Mouse (Mus musculus) MEL (cell line): Measurements from ENCODE around the gene Insrr. TPM values are rescaled to one million over a fixed set of nuclear protein-coding genes. Genes with fewer than 3 reads are reported as not detected.

Experiments used
- DNase-seq: peaks from one replicate; pipeline ENCODE4 v3.0.0; 2011; ENCODE audit warnings: low read depth, low spot score
- H3K27ac ChIP-seq: 2 replicates; pipeline ENCODE4 v1.5.1; 2012; ENCODE audit warnings: low read depth, mild to moderate bottlenecking, control low read depth, low read length, moderate library complexity; ENCODE audit not compliant: control insufficient read depth
- H3K27me3 ChIP-seq, 2 experiments: fragments of 150-350 bp in 1 of 2; sonication (generic) in 1 of 2; 2 replicates each; pipeline ENCODE4 v1.6.1; 2012; ENCODE audit warnings: low read length in 2 of 2, mild to moderate bottlenecking in 2 of 2, improper control_type of control experiment in 1 of 2, moderate library complexity in 1 of 2; ENCODE audit not compliant: insufficient read depth in 2 of 2, control insufficient read depth in 1 of 2
- H3K36me3 ChIP-seq, 2 experiments: 2 replicates each; pipeline ENCODE4 v1.6.1; 2012 to 2014; ENCODE audit warnings: low read length in 2 of 2, improper control_type of control experiment in 1 of 2, inconsistent platforms in 1 of 2, mild to moderate bottlenecking in 1 of 2; ENCODE audit not compliant: insufficient read depth in 2 of 2, control insufficient read depth in 1 of 2
- H3K4me1 ChIP-seq, 2 experiments: fragments of 150-350 bp in 1 of 2; sonication (generic) in 1 of 2; 2 replicates each; pipeline ENCODE4 v1.6.1; 2012; ENCODE audit warnings: low read length in 2 of 2, improper control_type of control experiment in 1 of 2, mild to moderate bottlenecking in 1 of 2; ENCODE audit not compliant: insufficient read depth in 2 of 2, control insufficient read depth in 1 of 2
- H3K4me3 ChIP-seq, 2 experiments: fragments of 150-350 bp in 1 of 2; sonication (generic) in 1 of 2; 2 replicates each; pipeline ENCODE4 v1.5.1; 2012; ENCODE audit warnings: low read depth in 2 of 2, low read length in 2 of 2, mild to moderate bottlenecking in 2 of 2, moderate library complexity in 2 of 2, control low read depth in 1 of 2, improper control_type of control experiment in 1 of 2; ENCODE audit not compliant: control insufficient read depth in 1 of 2, insufficient read depth in 1 of 2
- H3K79me2 ChIP-seq: 2 replicates; pipeline ENCODE4 v1.6.1; 2012; ENCODE audit warnings: mild to moderate bottlenecking, low read length, moderate library complexity; ENCODE audit not compliant: control insufficient read depth, poor library complexity, insufficient read depth
- H3K9ac ChIP-seq: 2 replicates; pipeline ENCODE4 v1.6.1; 2012; ENCODE audit warnings: low read depth, mild to moderate bottlenecking, control low read depth, low read length, moderate library complexity; ENCODE audit not compliant: control insufficient read depth, poor library complexity, severe bottlenecking
- H3K9me3 ChIP-seq: fragments of 150-350 bp; sonication (generic); replicated peaks from 2 replicates; pipeline ENCODE4 v1.6.1; 2012; ENCODE audit warnings: mild to moderate bottlenecking, low read length, improper control_type of control experiment, moderate library complexity; ENCODE audit not compliant: insufficient read depth
- BHLHE40 ChIP-seq: IDR thresholded peaks from 2 replicates; pipeline ENCODE4 v1.6.1; 2012; ENCODE audit warnings: low read depth, mild to moderate bottlenecking, inconsistent platforms, low read length, improper control_type of control experiment, borderline replicate concordance
- CHD1 ChIP-seq: IDR thresholded peaks from 2 replicates; pipeline ENCODE4 v1.6.1; 2012; ENCODE audit warnings: low read depth, mild to moderate bottlenecking, inconsistent platforms, low read length, improper control_type of control experiment
- CTCF ChIP-seq, 3 experiments: IDR thresholded peaks in 2 of 3; conservative IDR thresholded peaks in 1 of 3; 2 replicates each; pipeline ENCODE4 v1.5.1; 2011 to 2012; ENCODE audit warnings: low read length in 3 of 3, low read depth in 2 of 3, mild to moderate bottlenecking in 2 of 3, improper control_type of control experiment in 1 of 3, inconsistent platforms in 1 of 3, mixed read lengths in 1 of 3, moderate library complexity in 1 of 3; ENCODE audit not compliant: control insufficient read depth in 1 of 3, insufficient read depth in 1 of 3, poor library complexity in 1 of 3, severe bottlenecking in 1 of 3
- E2F4 ChIP-seq: IDR thresholded peaks from 2 replicates; pipeline ENCODE4 v1.6.1; 2011; ENCODE audit warnings: low read depth, low read length, improper control_type of control experiment, borderline replicate concordance
- ETS1 ChIP-seq: IDR thresholded peaks from 2 replicates; pipeline ENCODE4 v1.6.1; 2012; ENCODE audit warnings: low read depth, mild to moderate bottlenecking, inconsistent platforms, low read length, improper control_type of control experiment, moderate library complexity
- GATA1 ChIP-seq: IDR thresholded peaks from 2 replicates; pipeline ENCODE4 v1.6.1; 2011; ENCODE audit warnings: low read depth, low read length, improper control_type of control experiment
- JUND ChIP-seq: IDR thresholded peaks from 2 replicates; pipeline ENCODE4 v1.6.1; 2011; ENCODE audit warnings: low read depth, mild to moderate bottlenecking, improper control_type of control experiment, low read length
- KAT2A ChIP-seq: conservative IDR thresholded peaks from 2 replicates; pipeline ENCODE4 v1.6.1; 2012; ENCODE audit warnings: low read depth, low read length, improper control_type of control experiment, inconsistent platforms
- MAFK ChIP-seq: IDR thresholded peaks from 2 replicates; pipeline ENCODE4 v1.6.1; 2011; ENCODE audit warnings: low read depth, mild to moderate bottlenecking, low read length, improper control_type of control experiment, borderline replicate concordance
- MAX ChIP-seq: IDR thresholded peaks from 2 replicates; pipeline ENCODE4 v1.6.1; 2011; ENCODE audit warnings: low read length, improper control_type of control experiment
- MXI1 ChIP-seq: IDR thresholded peaks from 2 replicates; pipeline ENCODE4 v1.6.1; 2011; ENCODE audit warnings: mild to moderate bottlenecking, low read depth, low read length, improper control_type of control experiment
- MYB ChIP-seq: IDR thresholded peaks from 2 replicates; pipeline ENCODE4 v1.6.1; 2011; ENCODE audit warnings: mild to moderate bottlenecking, low read depth, low read length, improper control_type of control experiment
- MYC ChIP-seq: IDR thresholded peaks from 2 replicates; pipeline ENCODE4 v1.6.1; 2011; ENCODE audit warnings: low read depth, mild to moderate bottlenecking, low read length, improper control_type of control experiment, moderate library complexity
- NELFE ChIP-seq: IDR thresholded peaks from 2 replicates; pipeline ENCODE4 v1.6.1; 2011; ENCODE audit warnings: low read depth, low read length, improper control_type of control experiment
- NRF1 ChIP-seq: IDR thresholded peaks from 2 replicates; pipeline ENCODE4 v1.6.1; 2014; ENCODE audit warnings: low read depth, mild to moderate bottlenecking, inconsistent platforms, low read length, improper control_type of control experiment, moderate library complexity; ENCODE audit not compliant: poor library complexity, insufficient read depth, severe bottlenecking
- POLR2A ChIP-seq, 2 experiments: IDR thresholded peaks; 2 replicates each; pipeline ENCODE4 v1.6.1; 2011 to 2012; ENCODE audit warnings: low read length in 2 of 2, mild to moderate bottlenecking in 2 of 2, control low read depth in 1 of 2, improper control_type of control experiment in 1 of 2, low read depth in 1 of 2, moderate library complexity in 1 of 2; ENCODE audit not compliant: control insufficient read depth in 1 of 2, insufficient read depth in 1 of 2, poor library complexity in 1 of 2
- POLR2AphosphoS2 ChIP-seq: IDR thresholded peaks from 2 replicates; pipeline ENCODE4 v1.6.1; 2011; ENCODE audit warnings: low read length, improper control_type of control experiment
- RAD21 ChIP-seq: IDR thresholded peaks from 2 replicates; pipeline ENCODE4 v1.6.1; 2011; ENCODE audit warnings: mild to moderate bottlenecking, low read depth, low read length, improper control_type of control experiment
- RCOR1 ChIP-seq: IDR thresholded peaks from 2 replicates; pipeline ENCODE4 v1.6.1; 2012; ENCODE audit warnings: low read depth, mild to moderate bottlenecking, inconsistent platforms, low read length, improper control_type of control experiment
- UBTF ChIP-seq: IDR thresholded peaks from 2 replicates; pipeline ENCODE4 v1.6.1; 2012; ENCODE audit warnings: low read depth, mild to moderate bottlenecking, inconsistent platforms, low read length, improper control_type of control experiment, moderate library complexity, borderline replicate concordance; ENCODE audit not compliant: insufficient read depth
- USF1 ChIP-seq: IDR thresholded peaks from 2 replicates; pipeline ENCODE4 v1.6.1; 2014; ENCODE audit warnings: low read depth, mild to moderate bottlenecking, inconsistent platforms, low read length, improper control_type of control experiment, moderate library complexity
- ZC3H11A ChIP-seq: IDR thresholded peaks from 2 replicates; pipeline ENCODE4 v1.6.1; 2012; ENCODE audit warnings: low read depth, mild to moderate bottlenecking, inconsistent platforms, low read length, improper control_type of control experiment
- ZKSCAN1 ChIP-seq: IDR thresholded peaks from 2 replicates; pipeline ENCODE4 v1.6.1; 2012; ENCODE audit warnings: low read depth, mild to moderate bottlenecking, inconsistent platforms, low read length, improper control_type of control experiment, moderate library complexity
- ZNF384 ChIP-seq: IDR thresholded peaks from 2 replicates; pipeline ENCODE4 v1.6.1; 2012; ENCODE audit warnings: low read depth, mild to moderate bottlenecking, inconsistent platforms, low read length, improper control_type of control experiment
- polyA plus RNA-seq, 2 experiments: library from polyadenylated mRNA; stranded (reverse) in 1 of 2; unstranded in 1 of 2; fragments of >175 nt in 1 of 2; fragments of >200 nt in 1 of 2; gene quantifications; 2 replicates each; pipeline versions ENCODE4 v1.2.1 to v1.2.4; 2012; ENCODE audit warnings: low replicate concordance in 2 of 2, low read depth in 1 of 2; ENCODE audit not compliant: insufficient read length in 2 of 2, insufficient read depth in 1 of 2, missing spikeins in 1 of 2
- total RNA-seq: library from RNA; depleted of rRNA; stranded (reverse); fragments of 300-350 nt; gene quantifications from 2 replicates; pipeline ENCODE4 v1.2.3, GENCODE M21; 2012

The Insrr gene
- total and polyA plus RNA-seq, 3 experiments: 0.77 to 3.7 TPM; not detected in 1

DNA sequence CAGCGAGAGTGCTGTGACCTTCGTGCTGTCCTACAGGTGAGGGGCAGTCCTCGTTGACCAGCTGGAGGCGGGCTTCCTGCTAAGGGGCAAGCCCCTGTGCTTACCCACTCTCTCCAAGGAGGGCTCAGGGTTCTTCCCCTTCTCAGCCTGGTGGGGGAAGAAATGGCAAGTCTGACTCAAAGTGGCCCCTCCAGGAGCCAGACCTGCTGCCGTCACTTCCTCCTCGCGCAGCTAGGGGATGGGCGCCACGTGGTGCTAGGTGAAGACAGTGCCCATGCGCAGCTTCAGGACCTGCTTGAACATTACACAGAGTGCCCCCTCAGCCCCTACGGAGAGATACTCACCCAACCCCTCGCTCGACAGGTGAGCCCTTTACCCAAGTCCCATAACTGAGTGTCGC lies 52.4 kb downstream of the Insrr start:
- no peak overlapping the region for H3K4me3 ChIP-seq
- no peaks in the 10 kb centered on the region for H3K9me3 ChIP-seq
- peaks cover 2 to 6% of the 10 kb centered on the region in 2 experiments; a peak in 1 of 4 replicates for H3K27me3 ChIP-seq
- no peaks in the 10 kb centered on the region for H3K4me1 ChIP-seq
- H3K36me3 ChIP-seq: no peaks in the 10 kb centered on the region
- no peak for DNase-seq
- H3K79me2 ChIP-seq: no peaks in the 10 kb centered on the region
- no peak overlapping the region for H3K27ac ChIP-seq
- TF ChIP-seq CHD1 (no peak), POLR2AphosphoS2 (no peak), MAX (no peak), POLR2A (IDR thresholded peaks at IDR 0.05; ENCODE audit: control insufficient read depth in 1 of 2, insufficient read depth in 1 of 2, low read depth in 1 of 2, low read length in 2 of 2, poor library complexity in 1 of 2) (no peak), GATA1 (no peak), ETS1 (no peak), MYB (no peak), NELFE (no peak), E2F4 (no peak), KAT2A (no peak), USF1 (no peak), MAFK (no peak), MYC (no peak), MXI1 (no peak)
- TF ChIP-seq, all 39 proteins: peak for 0
- no peak overlapping the region for H3K9ac ChIP-seq

DNA sequence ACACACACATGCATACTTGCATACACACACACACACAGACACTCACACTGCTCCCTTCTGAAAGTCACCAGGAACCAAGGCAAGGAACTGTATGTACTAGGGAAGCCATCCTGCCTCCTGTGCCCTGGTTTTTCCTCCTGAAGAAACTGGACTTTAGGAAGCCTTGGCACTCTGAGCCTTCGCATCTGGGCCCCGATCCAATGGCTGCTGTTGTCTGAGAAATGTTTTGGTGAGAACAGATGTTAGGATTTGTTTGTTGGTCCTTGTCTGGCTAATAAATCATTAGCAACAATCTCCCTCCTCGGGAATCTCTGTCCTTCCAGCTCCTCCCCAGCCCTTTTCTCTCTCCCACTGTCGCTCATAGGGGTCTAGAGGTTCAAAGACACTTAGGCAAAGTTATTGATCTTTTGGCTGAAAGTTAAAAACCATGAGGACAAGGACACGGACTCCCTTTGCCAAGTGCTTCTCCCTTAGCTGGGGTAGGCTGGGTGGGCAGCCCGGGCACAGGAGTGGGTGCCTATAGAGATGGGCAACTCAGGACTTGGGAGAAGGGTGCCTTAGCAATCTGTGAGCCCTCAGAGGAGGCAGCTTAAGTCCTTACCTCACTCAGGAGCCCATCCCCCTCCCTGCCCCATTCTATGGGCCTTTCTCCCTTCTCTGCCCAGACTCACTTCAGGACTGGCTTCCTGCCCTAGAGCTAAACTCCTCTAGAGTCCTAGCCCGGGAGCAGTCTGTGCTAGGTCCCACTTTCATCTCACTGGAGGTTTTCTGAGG lies 58.2 kb downstream of the Insrr start:
- no peaks in the 10 kb centered on the region for H3K4me1 ChIP-seq
- H3K9ac ChIP-seq: no peak overlapping the region
- no peaks in the 10 kb centered on the region for H3K27me3 ChIP-seq
- H3K9me3 ChIP-seq: no peaks in the 10 kb centered on the region
- H3K79me2 ChIP-seq: no peaks in the 10 kb centered on the region
- TF ChIP-seq UBTF (no peak), POLR2A (IDR thresholded peaks at IDR 0.05; ENCODE audit: control insufficient read depth in 1 of 2, insufficient read depth in 1 of 2, low read depth in 1 of 2, low read length in 2 of 2, poor library complexity in 1 of 2) (no peak), MAX (no peak), CTCF (IDR thresholded peaks at IDR 0.05 in 2 of 3, conservative IDR thresholded peaks at IDR 0.05 in 1 of 3; ENCODE audit: control insufficient read depth in 1 of 3, insufficient read depth in 1 of 3, low read depth in 2 of 3, low read length in 3 of 3, poor library complexity in 1 of 3, severe bottlenecking in 1 of 3) (no peak), CHD1 (no peak), ZKSCAN1 (no peak), BHLHE40 (no peak), KAT2A (no peak), RCOR1 (no peak), E2F4 (no peak), ZNF384 (no peak), MXI1 (no peak), RAD21 (no peak), NRF1 (no peak), POLR2AphosphoS2 (no peak), MYB (no peak), JUND (no peak), ETS1 (no peak), ZC3H11A (no peak)
- H3K27ac ChIP-seq: no peak overlapping the region
- no peak for DNase-seq
- H3K4me3 ChIP-seq: no peak overlapping the region
- peaks cover 0 to 6% of the 10 kb centered on the region in 2 experiments; a peak in 1 of 4 replicates for H3K36me3 ChIP-seq
